Mouse (Mus musculus): Measurements from ENCODE around the gene Gucy2e.

- TF ChIP-seq POLR2A (IDR thresholded peaks at IDR 0.05; ENCODE audit: borderline replicate concordance, low read depth, low read length) (no peak), CTCF (IDR thresholded peaks at IDR 0.05; ENCODE audit: low read depth, low read length) (no peak)
These were observed 67.5 kb downstream of the Gucy2e start for GRCm38 (mm10) chr11:69169313-69169712.

Data from bone marrow macrophage, adult 2 months (primary cell).